Mouse (Mus musculus) lung, embryonic 14.5 days (tissue): ENCODE data around the gene RPS10-NUDT3. TPM values are rescaled to one million over a fixed set of nuclear protein-coding genes. Genes with fewer than 3 reads are reported as not detected.

ENCODE experiments used
- ATAC-seq: fragments of 200-750 bp; cut with Nextera tagmentation; 2 replicates; pipeline ENCODE4 v1.8.0; 2017; ENCODE audit warnings: mild to moderate bottlenecking, moderate TSS enrichment, moderate library complexity; ENCODE audit not compliant: insufficient read depth
- DNase-seq: peaks from one replicate; pipeline ENCODE4 v3.0.0-alpha.2; 2015
- H3K27ac ChIP-seq: fragments of 300-500 bp; sonication (generic); 2 replicates; pipeline ENCODE4 v1.5.1; 2014; ENCODE audit warnings: low read depth, mild to moderate bottlenecking, moderate library complexity
- H3K27me3 ChIP-seq: fragments of 300-500 bp; sonication (generic); 2 replicates; pipeline ENCODE4 v1.6.1; 2014; ENCODE audit warnings: low read length, control low read depth; ENCODE audit not compliant: insufficient read depth
- H3K36me3 ChIP-seq: fragments of 300-500 bp; sonication (generic); 2 replicates; pipeline ENCODE4 v1.6.1; 2014; ENCODE audit warnings: control low read depth; ENCODE audit not compliant: insufficient read depth
- H3K4me1 ChIP-seq: fragments of 300-500 bp; sonication (generic); 2 replicates; pipeline ENCODE4 v1.6.1; 2014; ENCODE audit warnings: antibody characterized with exemption, control low read depth; ENCODE audit not compliant: insufficient read depth
- H3K4me2 ChIP-seq: fragments of 300-500 bp; sonication (generic); 2 replicates; pipeline ENCODE4 v1.6.1; 2014; ENCODE audit warnings: mild to moderate bottlenecking
- H3K4me3 ChIP-seq: fragments of 300-500 bp; sonication (generic); 2 replicates; pipeline ENCODE4 v1.5.1; 2014; ENCODE audit warnings: low read depth, low read length
- H3K9ac ChIP-seq: fragments of 300-500 bp; sonication (generic); 2 replicates; pipeline ENCODE4 v1.6.1; 2014
- H3K9me3 ChIP-seq: fragments of 300-500 bp; sonication (generic); 2 replicates; pipeline ENCODE4 v1.6.1; 2016; ENCODE audit warnings: low read depth, low read length, control low read depth
- CTCF ChIP-seq: IDR thresholded peaks from 2 replicates; pipeline ENCODE4 v1.5.1; 2016; ENCODE audit warnings: antibody characterized with exemption, low read depth
- WGBS: fragments of 180-500 bp; shearing (Covaris S2); extraction: QIAGEN DNeasy Blood & Tissue Kit; methylation state at CpG from one replicate; pipeline ENCODE4 v1.1.7; 2014; 5-methylcytosine and 5-hydroxymethylcytosine counted together
- polyA plus RNA-seq: library from polyadenylated mRNA; unstranded; fragments of >200 nt; fragmentation: Nextera tagmentation; extraction: Ambion mirVana; gene quantifications from 2 replicates; pipeline ENCODE4 v1.2.1, GENCODE M21; 2014

The RPS10-NUDT3 gene
- polyA plus RNA-seq, 1 experiment from 2014 or later: not detected

DNA sequence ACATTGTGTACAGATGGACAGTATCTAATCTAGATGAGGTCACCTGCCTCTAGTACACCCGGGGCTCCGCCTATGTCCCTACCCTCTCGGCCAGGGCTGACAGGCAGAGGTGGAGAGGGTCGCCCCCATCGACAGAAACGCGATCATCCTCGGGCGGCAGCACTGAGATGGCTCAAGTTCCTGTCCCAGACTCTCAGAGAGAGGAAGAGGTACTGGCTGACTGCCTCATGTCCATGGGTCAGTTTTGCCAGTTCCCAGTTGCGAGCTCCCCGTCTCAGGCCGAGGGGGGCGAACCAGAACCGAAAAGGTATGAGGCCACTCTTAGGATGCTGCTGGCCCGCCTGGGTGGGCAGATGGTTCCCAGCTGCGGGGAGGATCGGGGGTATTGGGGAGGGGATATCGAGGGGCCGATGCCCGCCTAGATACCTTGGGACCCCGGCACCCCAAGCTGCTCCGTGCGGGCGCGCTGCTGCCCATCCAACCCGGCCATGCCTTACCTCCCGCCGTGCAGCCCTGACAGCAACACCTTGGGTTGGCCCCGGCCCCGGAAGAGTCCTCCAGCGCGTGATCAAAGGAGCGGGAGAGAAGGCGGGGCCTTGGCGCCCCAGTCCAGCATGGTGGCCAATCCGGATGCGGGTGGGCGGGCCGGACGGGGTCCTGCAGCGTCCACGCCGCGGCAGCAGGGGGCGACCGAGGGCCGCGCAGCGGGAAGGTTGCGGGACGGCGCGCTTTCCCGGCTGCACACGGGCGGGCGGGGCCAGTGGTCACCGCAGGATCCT, 69.7 kb downstream of the RPS10-NUDT3 start, which contains the start of gene AI413582:
Gene AI413582 (minus strand): TSS at position 594 of the 779 bp plus-strand sequence.
- Histone ChIP-seq H3K4me2 (peak within 1 kb of the TSS; percentile 98), H3K36me3 (peaks cover 18% of the 10 kb centered on the region), H3K27me3 (no peaks in the 10 kb centered on the region), H3K27ac (no peak within 1 kb of the TSS; the same call in 1 of the 2 replicates), H3K9me3 (no peaks in the 10 kb centered on the region), H3K9ac (peak within 1 kb of the TSS; percentile 62), H3K4me3 (peak within 1 kb of the TSS; percentile 61), H3K4me1 (0 out of 2 replicates have a peak, but pooled peaks cover 6% of the 10 kb centered on the region)
- under 1% methylated on average over 58 of the region's 58 CpGs for WGBS
- DNase-seq (peak; percentile 96), ATAC-seq (peak; percentile 95)
- TF ChIP-seq CTCF: peak; percentile 65

DNA sequence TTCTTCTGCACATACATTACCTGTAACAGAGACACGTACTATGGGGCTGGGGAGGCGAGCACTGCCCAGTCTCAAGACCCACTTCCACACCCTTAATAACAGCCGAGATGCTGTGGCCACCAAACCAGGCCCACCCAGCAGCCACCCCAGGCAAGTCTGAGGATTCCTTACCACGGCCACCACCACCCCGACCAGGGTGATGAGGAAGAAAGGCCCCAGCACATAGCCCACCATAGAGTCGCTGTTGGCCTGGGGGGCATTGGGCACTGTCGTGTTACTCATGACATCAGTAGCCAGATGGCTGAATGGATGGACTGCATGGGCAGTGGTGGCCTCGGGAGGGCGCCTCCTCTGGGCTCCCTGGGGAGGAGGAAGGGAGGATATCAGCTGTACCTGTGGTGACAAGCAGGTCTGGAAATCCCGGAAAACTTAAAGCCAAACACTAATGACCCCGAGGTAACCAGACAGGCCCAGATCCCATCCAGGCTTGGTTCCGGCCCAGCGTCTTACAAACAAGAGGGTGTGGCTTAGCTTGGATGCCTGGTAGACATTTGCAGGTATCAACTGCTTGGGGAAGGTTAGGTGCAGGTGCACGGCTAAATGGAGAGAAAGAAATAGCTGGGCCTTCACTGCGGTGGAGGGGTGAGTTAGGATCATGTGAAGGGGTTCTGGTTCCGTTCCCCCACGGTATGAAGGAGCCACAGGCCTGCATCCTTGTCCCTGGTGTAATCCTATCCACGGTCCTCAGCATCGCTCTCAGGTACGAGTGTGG, 70.4 kb downstream of the RPS10-NUDT3 start:
- Histone ChIP-seq H3K9me3 (no peaks in the 10 kb centered on the region), H3K36me3 (peaks cover 22% of the 10 kb centered on the region), H3K9ac (peak overlapping the region; percentile 62; the same call in 1 of the 2 replicates), H3K4me1 (0 out of 2 replicates have a peak, but pooled peaks cover 6% of the 10 kb centered on the region), H3K27me3 (no peaks in the 10 kb centered on the region), H3K4me2 (peak overlapping the region; percentile 98), H3K4me3 (peak overlapping the region; percentile 61), H3K27ac (no peak overlapping the region; the same call in 1 of the 2 replicates)
- TF ChIP-seq CTCF: peak; percentile 48
- WGBS: 11% methylated on average over 20 of the region's 20 CpGs
- ATAC-seq: no peak; the same call in 1 of the 2 replicates
- DNase-seq: peak; percentile 28

DNA sequence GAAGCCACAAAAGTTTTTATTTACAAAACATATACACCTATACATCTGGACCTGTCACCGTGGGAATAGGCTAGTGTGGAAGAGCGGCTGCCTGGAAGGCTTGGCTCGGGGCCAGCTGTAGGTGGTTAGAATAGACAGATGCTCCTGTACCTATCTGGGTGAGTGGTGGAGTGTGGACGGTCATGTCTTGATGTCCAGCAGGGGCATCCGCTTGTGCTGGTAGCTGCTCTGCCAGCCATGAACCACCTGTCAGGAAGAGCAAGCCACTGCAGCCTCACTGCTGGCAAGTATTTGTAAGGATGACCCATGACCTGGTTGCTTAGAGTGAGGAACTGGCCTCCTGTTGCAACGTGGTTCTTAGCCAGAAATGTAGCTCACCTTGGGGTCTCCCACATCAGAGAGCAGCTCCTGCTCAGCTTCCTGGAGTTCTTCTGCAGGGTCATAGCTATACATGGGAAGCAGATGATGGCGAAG, 71.2 kb downstream of the RPS10-NUDT3 start:
- H3K9ac ChIP-seq: no peak overlapping the region
- ATAC-seq (no peak), DNase-seq (no peak)
- H3K36me3 ChIP-seq: peaks cover 22% of the 10 kb centered on the region
- H3K27me3 ChIP-seq: no peaks in the 10 kb centered on the region
- H3K9me3 ChIP-seq: no peaks in the 10 kb centered on the region
- 0 out of 2 replicates have a peak overlapping the region, but pooled peaks have one; percentile 98 for H3K4me2 ChIP-seq
- 44% methylated on average over 7 of the region's 7 CpGs for WGBS
- no peak overlapping the region for H3K4me3 ChIP-seq
- 0 out of 2 replicates have a peak, but pooled peaks cover 6% of the 10 kb centered on the region for H3K4me1 ChIP-seq
- no peak overlapping the region for H3K27ac ChIP-seq
- TF ChIP-seq CTCF: no peak

DNA sequence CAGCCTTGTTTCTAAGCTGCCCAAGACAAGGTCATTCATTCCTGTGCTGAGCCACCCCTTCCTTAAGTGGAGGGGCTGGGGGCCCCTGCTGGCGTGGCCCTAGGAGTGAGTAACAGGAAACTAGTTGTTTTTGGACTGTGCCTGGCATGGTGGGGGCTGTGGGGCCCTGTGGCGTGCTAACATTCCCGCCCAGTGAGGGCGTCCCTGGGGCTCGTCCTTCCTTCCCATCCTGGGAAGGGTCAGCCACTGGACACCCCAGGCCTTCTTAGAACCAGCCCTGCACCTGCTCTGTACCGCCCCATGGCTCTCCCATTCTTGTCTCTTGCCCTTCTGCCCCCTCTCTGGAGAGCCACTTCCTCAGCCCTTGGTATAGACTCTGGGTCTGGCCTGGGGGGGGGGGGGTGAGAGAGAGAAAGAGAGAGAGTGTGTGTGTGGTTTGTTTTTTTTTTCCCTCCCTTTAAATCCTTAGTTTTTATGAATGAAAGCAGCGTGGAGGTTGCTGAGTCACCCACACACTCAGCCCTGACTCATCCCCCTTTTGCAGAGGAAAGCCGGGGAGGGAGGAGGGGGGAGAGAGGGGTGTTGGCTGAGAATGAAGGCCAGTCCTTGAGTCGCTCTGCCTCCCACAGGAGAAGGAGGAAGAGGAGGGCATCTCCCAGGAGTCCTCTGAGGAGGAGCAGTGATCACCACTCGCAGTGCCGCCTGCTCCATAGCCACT, 73.1 kb downstream of the RPS10-NUDT3 start:
- DNase-seq (no peak), ATAC-seq (no peak)
- H3K9me3 ChIP-seq: no peaks in the 10 kb centered on the region
- no peak overlapping the region for H3K27ac ChIP-seq
- no peak overlapping the region for H3K4me2 ChIP-seq
- H3K36me3 ChIP-seq: peaks cover 22% of the 10 kb centered on the region
- H3K4me3 ChIP-seq: no peak overlapping the region
- H3K9ac ChIP-seq: no peak overlapping the region
- WGBS: 54% methylated on average over 9 of the region's 11 CpGs
- H3K4me1 ChIP-seq: peaks cover 15% of the 10 kb centered on the region; the same call in 1 of the 2 replicates
- no peak for TF ChIP-seq CTCF
- H3K27me3 ChIP-seq: no peaks in the 10 kb centered on the region

DNA sequence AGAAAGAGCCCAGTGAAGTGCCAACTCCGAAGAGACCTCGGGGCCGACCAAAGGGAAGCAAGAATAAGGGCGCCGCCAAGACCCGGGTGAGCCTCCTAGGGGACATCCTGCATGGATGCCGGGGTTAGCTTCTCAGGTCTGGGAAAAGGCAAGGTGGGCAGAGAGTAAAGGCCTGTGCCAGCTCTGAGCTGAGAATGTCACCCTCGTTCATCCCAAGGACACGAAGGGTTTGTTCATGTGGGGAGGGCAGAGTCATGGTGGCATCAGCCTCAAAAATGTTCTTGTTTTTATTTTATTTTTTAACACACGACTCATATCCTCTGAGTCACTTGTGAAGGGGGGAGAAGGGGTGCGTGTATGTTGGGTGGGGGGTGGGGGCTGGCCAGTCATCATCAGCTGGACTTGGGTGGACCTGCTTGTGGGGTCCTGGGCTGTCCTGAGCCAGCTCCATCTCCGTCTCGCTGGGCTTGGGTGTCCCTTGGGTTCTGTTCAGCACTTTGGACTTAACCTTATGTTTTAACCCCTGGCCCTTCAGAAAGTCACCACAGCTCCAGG, 74.0 kb downstream of the RPS10-NUDT3 start:
- WGBS: 80% methylated on average over 13 of the region's 13 CpGs
- Histone ChIP-seq H3K9me3 (no peaks in the 10 kb centered on the region), H3K4me2 (no peak overlapping the region), H3K4me3 (no peak overlapping the region), H3K36me3 (peaks cover 22% of the 10 kb centered on the region), H3K9ac (no peak overlapping the region), H3K27me3 (no peaks in the 10 kb centered on the region), H3K4me1 (peaks cover 15% of the 10 kb centered on the region; the same call in 1 of the 2 replicates), H3K27ac (no peak overlapping the region)
- no peak for DNase-seq
- no peak for TF ChIP-seq CTCF
- no peak for ATAC-seq

DNA sequence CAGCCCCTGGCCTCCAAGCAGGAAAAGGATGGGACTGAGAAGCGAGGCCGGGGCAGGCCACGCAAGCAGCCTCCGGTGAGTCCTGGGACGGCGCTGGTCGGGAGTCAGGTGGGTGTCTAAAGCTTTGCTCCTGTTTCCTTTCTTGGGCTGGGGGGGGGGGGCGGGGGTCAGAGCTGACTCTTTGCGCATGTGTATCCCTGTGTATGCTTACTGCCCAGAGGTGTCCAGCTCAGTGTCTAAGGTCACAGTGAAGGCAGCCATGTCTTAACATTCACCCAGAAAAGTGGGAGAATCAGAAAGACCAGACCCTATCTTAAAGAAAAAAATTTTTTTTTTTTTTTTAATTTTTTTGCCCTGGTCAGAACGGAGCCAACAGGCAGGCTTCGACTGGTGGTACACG, 75.4 kb downstream of the RPS10-NUDT3 start:
- 58% methylated on average over 12 of the region's 12 CpGs for WGBS
- H3K4me1 ChIP-seq: peaks cover 15% of the 10 kb centered on the region; the same call in 1 of the 2 replicates
- H3K4me2 ChIP-seq: peak overlapping the region; percentile 89; the same call in 1 of the 2 replicates

More for the DNA sequence above, 75.4 kb downstream of the RPS10-NUDT3 start:
- Histone ChIP-seq H3K27ac (no peak overlapping the region), H3K4me3 (no peak overlapping the region), H3K36me3 (peaks cover 22% of the 10 kb centered on the region), H3K27me3 (no peaks in the 10 kb centered on the region), H3K9ac (no peak overlapping the region), H3K9me3 (no peaks in the 10 kb centered on the region)
- no peak for TF ChIP-seq CTCF
- ATAC-seq (no peak), DNase-seq (no peak)
